Mouse (Mus musculus): Measurements from ENCODE around the gene Actr2. TPM values are rescaled to one million over a fixed set of nuclear protein-coding genes. Genes with fewer than 3 reads are reported as not detected.

The Actr2 gene
- polyA plus RNA-seq, 1 experiment from 2014 or later = 61.5 TPM

GRCm38 (mm10) chr11:20106946-20107345 is 5.8 kb downstream of the Actr2 start:
- no peak overlapping the region for H3K4me2 ChIP-seq
- ATAC-seq (replicated peaks; ENCODE audit: insufficient number of reproducible peaks, low FRiP score, low TSS enrichment) = no peak
- H3K4me3 ChIP-seq (ENCODE audit: low read depth, low read length) = no peak overlapping the region
- no peaks in the 10 kb centered on the region for H3K36me3 ChIP-seq (ENCODE audit: control insufficient read depth, insufficient read depth, low read length)
- no peak overlapping the region for H3K9ac ChIP-seq (ENCODE audit: low read depth, low read length)
- no peaks in the 10 kb centered on the region for H3K27me3 ChIP-seq (ENCODE audit: control insufficient read depth, insufficient read depth, low read length)
- H3K4me1 ChIP-seq (ENCODE audit: control insufficient read depth, insufficient read depth, low read length) = 0 out of 2 replicates have a peak, but pooled peaks cover 3% of the 10 kb centered on the region
- H3K9me3 ChIP-seq (replicated peaks; ENCODE audit: control insufficient read depth, low read length) = no peaks in the 10 kb centered on the region
- no peak overlapping the region for H3K27ac ChIP-seq (ENCODE audit: low read depth, low read length)
- WGBS (ENCODE audit: insufficient replicate concordance) = 89% methylated on average over 3 of the region's 3 CpGs

- 82% methylated on average over 2 of the region's 2 CpGs for WGBS (ENCODE audit: insufficient replicate concordance)
- no peaks in the 10 kb centered on the region for H3K4me1 ChIP-seq (ENCODE audit: control insufficient read depth, insufficient read depth, low read length)
- H3K27ac ChIP-seq (ENCODE audit: low read depth, low read length) = no peak overlapping the region
- H3K4me2 ChIP-seq = no peak overlapping the region
- H3K9me3 ChIP-seq (replicated peaks; ENCODE audit: control insufficient read depth, low read length) = no peaks in the 10 kb centered on the region
- ATAC-seq (replicated peaks; ENCODE audit: insufficient number of reproducible peaks, low FRiP score, low TSS enrichment) = no peak
- H3K36me3 ChIP-seq (ENCODE audit: control insufficient read depth, insufficient read depth, low read length) = no peaks in the 10 kb centered on the region
- no peak overlapping the region for H3K4me3 ChIP-seq (ENCODE audit: low read depth, low read length)
- no peaks in the 10 kb centered on the region for H3K27me3 ChIP-seq (ENCODE audit: control insufficient read depth, insufficient read depth, low read length)
- no peak overlapping the region for H3K9ac ChIP-seq (ENCODE audit: low read depth, low read length)
Observed at GRCm38 (mm10) chr11:20103949-20104348, 8.8 kb downstream of the Actr2 start.

DNA sequence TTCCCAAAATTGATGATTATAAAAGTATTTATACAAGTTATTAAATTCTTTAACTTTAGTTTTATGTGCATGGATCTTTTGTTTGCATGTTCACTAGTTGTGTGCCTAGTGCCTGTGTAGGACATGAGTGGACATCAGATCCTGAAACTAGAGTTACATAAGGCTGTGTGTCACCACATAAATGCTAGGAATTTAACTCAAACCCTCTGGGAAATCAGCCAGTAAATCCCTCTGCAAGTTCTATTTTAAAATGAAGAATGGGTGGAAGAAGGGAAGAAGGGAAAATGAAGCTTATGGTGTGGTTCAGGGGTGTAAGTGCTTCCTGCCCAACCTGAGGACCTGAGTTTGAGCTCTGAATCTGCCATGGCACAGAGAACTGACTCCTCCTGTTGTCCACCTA is 26.4 kb downstream of the Actr2 start:
- ATAC-seq (replicated peaks; ENCODE audit: insufficient number of reproducible peaks, low FRiP score, low TSS enrichment) = no peak
- Histone ChIP-seq H3K36me3 (ENCODE audit: control insufficient read depth, insufficient read depth, low read length) (peaks cover 10% of the 10 kb centered on the region), H3K9ac (ENCODE audit: low read depth, low read length) (no peak overlapping the region)

GRCm38 (mm10) chr11:20085635-20086034 is 27.1 kb downstream of the Actr2 start:
- Histone ChIP-seq H3K4me1 (ENCODE audit: control insufficient read depth, insufficient read depth, low read length) (no peaks in the 10 kb centered on the region), H3K4me3 (ENCODE audit: low read depth, low read length) (no peak overlapping the region), H3K9me3 (replicated peaks; ENCODE audit: control insufficient read depth, low read length) (no peaks in the 10 kb centered on the region), H3K36me3 (ENCODE audit: control insufficient read depth, insufficient read depth, low read length) (peaks cover 11% of the 10 kb centered on the region), H3K27ac (ENCODE audit: low read depth, low read length) (no peak overlapping the region), H3K4me2 (no peak overlapping the region), H3K9ac (ENCODE audit: low read depth, low read length) (no peak overlapping the region), H3K27me3 (ENCODE audit: control insufficient read depth, insufficient read depth, low read length) (no peaks in the 10 kb centered on the region)
- ATAC-seq (replicated peaks; ENCODE audit: insufficient number of reproducible peaks, low FRiP score, low TSS enrichment) = no peak
- 92% methylated on average over 2 of the region's 2 CpGs for WGBS (ENCODE audit: insufficient replicate concordance)

More for the DNA sequence above, 26.4 kb downstream of the Actr2 start:
- Histone ChIP-seq H3K27me3 (ENCODE audit: control insufficient read depth, insufficient read depth, low read length) (no peaks in the 10 kb centered on the region), H3K4me2 (no peak overlapping the region), H3K4me3 (ENCODE audit: low read depth, low read length) (no peak overlapping the region), H3K9me3 (replicated peaks; ENCODE audit: control insufficient read depth, low read length) (no peaks in the 10 kb centered on the region), H3K4me1 (ENCODE audit: control insufficient read depth, insufficient read depth, low read length) (no peaks in the 10 kb centered on the region), H3K27ac (ENCODE audit: low read depth, low read length) (no peak overlapping the region)

- Histone ChIP-seq H3K4me3 (ENCODE audit: low read depth, low read length) (no peak overlapping the region), H3K4me1 (ENCODE audit: control insufficient read depth, insufficient read depth, low read length) (no peaks in the 10 kb centered on the region), H3K4me2 (no peak overlapping the region), H3K27ac (ENCODE audit: low read depth, low read length) (no peak overlapping the region), H3K27me3 (ENCODE audit: control insufficient read depth, insufficient read depth, low read length) (no peaks in the 10 kb centered on the region), H3K36me3 (ENCODE audit: control insufficient read depth, insufficient read depth, low read length) (peaks cover 24% of the 10 kb centered on the region), H3K9ac (ENCODE audit: low read depth, low read length) (no peak overlapping the region), H3K9me3 (replicated peaks; ENCODE audit: control insufficient read depth, low read length) (no peaks in the 10 kb centered on the region)
- 68% methylated on average over 1 of the region's 1 CpGs for WGBS (ENCODE audit: insufficient replicate concordance)
- ATAC-seq (replicated peaks; ENCODE audit: insufficient number of reproducible peaks, low FRiP score, low TSS enrichment) = no peak
Observed at GRCm38 (mm10) chr11:20075415-20075814, 37.3 kb downstream of the Actr2 start.

GRCm38 (mm10) chr11:20072826-20073225 is 39.9 kb downstream of the Actr2 start:
- peaks cover 18% of the 10 kb centered on the region for H3K36me3 ChIP-seq (ENCODE audit: control insufficient read depth, insufficient read depth, low read length)
- no peak overlapping the region for H3K4me3 ChIP-seq (ENCODE audit: low read depth, low read length)
- 90% methylated on average over 5 of the region's 5 CpGs for WGBS (ENCODE audit: insufficient replicate concordance)

GRCm38 (mm10) chr11:20072174-20072573 is 40.5 kb downstream of the Actr2 start:
- Histone ChIP-seq H3K4me1 (ENCODE audit: control insufficient read depth, insufficient read depth, low read length) (no peaks in the 10 kb centered on the region), H3K9me3 (replicated peaks; ENCODE audit: control insufficient read depth, low read length) (no peaks in the 10 kb centered on the region), H3K27me3 (ENCODE audit: control insufficient read depth, insufficient read depth, low read length) (no peaks in the 10 kb centered on the region), H3K9ac (ENCODE audit: low read depth, low read length) (no peak overlapping the region), H3K27ac (ENCODE audit: low read depth, low read length) (no peak overlapping the region), H3K36me3 (ENCODE audit: control insufficient read depth, insufficient read depth, low read length) (peaks cover 18% of the 10 kb centered on the region), H3K4me3 (ENCODE audit: low read depth, low read length) (no peak overlapping the region), H3K4me2 (no peak overlapping the region)
- WGBS (ENCODE audit: insufficient replicate concordance) = 74% methylated on average over 3 of the region's 3 CpGs
- no peak for ATAC-seq (replicated peaks; ENCODE audit: insufficient number of reproducible peaks, low FRiP score, low TSS enrichment)

More at GRCm38 (mm10) chr11:20072826-20073225, 39.9 kb downstream of the Actr2 start:
- no peak overlapping the region for H3K9ac ChIP-seq (ENCODE audit: low read depth, low read length)
- ATAC-seq (replicated peaks; ENCODE audit: insufficient number of reproducible peaks, low FRiP score, low TSS enrichment) = no peak
- H3K27me3 ChIP-seq (ENCODE audit: control insufficient read depth, insufficient read depth, low read length) = no peaks in the 10 kb centered on the region
- no peak overlapping the region for H3K4me2 ChIP-seq
- H3K4me1 ChIP-seq (ENCODE audit: control insufficient read depth, insufficient read depth, low read length) = no peaks in the 10 kb centered on the region
- H3K9me3 ChIP-seq (replicated peaks; ENCODE audit: control insufficient read depth, low read length) = no peaks in the 10 kb centered on the region
- H3K27ac ChIP-seq (ENCODE audit: low read depth, low read length) = no peak overlapping the region

- no peak for ATAC-seq (replicated peaks; ENCODE audit: insufficient number of reproducible peaks, low FRiP score, low TSS enrichment)
- H3K4me1 ChIP-seq (ENCODE audit: control insufficient read depth, insufficient read depth, low read length) = no peaks in the 10 kb centered on the region
- peaks cover 3% of the 10 kb centered on the region for H3K36me3 ChIP-seq (ENCODE audit: control insufficient read depth, insufficient read depth, low read length)
- H3K9me3 ChIP-seq (replicated peaks; ENCODE audit: control insufficient read depth, low read length) = no peaks in the 10 kb centered on the region
- H3K27me3 ChIP-seq (ENCODE audit: control insufficient read depth, insufficient read depth, low read length) = no peaks in the 10 kb centered on the region
- H3K27ac ChIP-seq (ENCODE audit: low read depth, low read length) = no peak overlapping the region
- H3K4me2 ChIP-seq = no peak overlapping the region
- WGBS (ENCODE audit: insufficient replicate concordance) = 100% methylated on average over 6 of the region's 6 CpGs
- H3K4me3 ChIP-seq (ENCODE audit: low read depth, low read length) = no peak overlapping the region
- no peak overlapping the region for H3K9ac ChIP-seq (ENCODE audit: low read depth, low read length)
Observed at GRCm38 (mm10) chr11:20068346-20069004, 44.2 kb downstream of the Actr2 start.

DNA sequence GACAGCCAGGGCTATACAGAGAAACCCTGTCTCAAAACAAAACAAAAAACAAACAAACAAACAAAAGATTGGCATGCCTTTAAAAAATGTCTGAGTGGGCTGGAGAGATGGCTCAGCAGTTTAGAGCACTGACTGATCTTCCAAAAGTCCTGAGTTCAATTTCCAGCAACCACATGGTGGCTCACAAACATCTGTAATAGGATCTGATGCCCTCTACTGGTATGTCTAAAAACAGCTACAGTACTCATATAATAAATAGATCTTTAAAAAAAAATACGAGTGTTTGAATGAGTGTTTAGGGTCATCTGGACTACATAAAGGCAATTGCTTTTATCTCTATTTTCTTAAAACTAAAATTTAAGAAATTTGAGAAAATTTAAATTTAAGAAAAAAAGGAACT is 45.2 kb downstream of the Actr2 start:
- H3K9ac ChIP-seq (ENCODE audit: low read depth, low read length) = no peak overlapping the region
- peaks cover 3% of the 10 kb centered on the region for H3K36me3 ChIP-seq (ENCODE audit: control insufficient read depth, insufficient read depth, low read length)
- H3K27ac ChIP-seq (ENCODE audit: low read depth, low read length) = no peak overlapping the region
- no peaks in the 10 kb centered on the region for H3K27me3 ChIP-seq (ENCODE audit: control insufficient read depth, insufficient read depth, low read length)
- H3K4me1 ChIP-seq (ENCODE audit: control insufficient read depth, insufficient read depth, low read length) = no peaks in the 10 kb centered on the region
- WGBS (ENCODE audit: insufficient replicate concordance) = 72% methylated on average over 1 of the region's 1 CpGs
- H3K9me3 ChIP-seq (replicated peaks; ENCODE audit: control insufficient read depth, low read length) = no peaks in the 10 kb centered on the region
- H3K4me3 ChIP-seq (ENCODE audit: low read depth, low read length) = no peak overlapping the region
- ATAC-seq (replicated peaks; ENCODE audit: insufficient number of reproducible peaks, low FRiP score, low TSS enrichment) = no peak
- H3K4me2 ChIP-seq = no peak overlapping the region
